Mouse (Mus musculus) forebrain, embryonic 15.5 days (tissue): ENCODE measurements around the gene Mta3. TPM values are rescaled to one million over a fixed set of nuclear protein-coding genes. Genes with fewer than 3 reads are reported as not detected.

Experiments
- ATAC-seq: fragments of 200-750 bp; cut with Nextera tagmentation; replicated peaks from 2 replicates; pipeline ENCODE4 v1.8.0; 2017; ENCODE audit warnings: mild to moderate bottlenecking, moderate TSS enrichment, moderate library complexity
- H3K27ac ChIP-seq: fragments of 300-500 bp; sonication (generic); replicated peaks from 2 replicates; pipeline ENCODE4 v1.5.1; 2015; ENCODE audit warnings: mild to moderate bottlenecking, inconsistent platforms
- H3K27me3 ChIP-seq: fragments of 300-500 bp; sonication (generic); 2 replicates; pipeline ENCODE4 v1.6.1; 2015; ENCODE audit warnings: inconsistent platforms
- H3K36me3 ChIP-seq: fragments of 300-500 bp; sonication (generic); 2 replicates; pipeline ENCODE4 v1.6.1; 2015; ENCODE audit warnings: mild to moderate bottlenecking, inconsistent platforms
- H3K4me1 ChIP-seq: fragments of 300-500 bp; sonication (generic); 2 replicates; pipeline ENCODE4 v1.6.1; 2015; ENCODE audit warnings: inconsistent platforms
- H3K4me2 ChIP-seq: fragments of 300-500 bp; sonication (generic); replicated peaks from 2 replicates; pipeline ENCODE4 v1.6.1; 2015; ENCODE audit warnings: mild to moderate bottlenecking, inconsistent platforms
- H3K4me3 ChIP-seq: fragments of 300-500 bp; sonication (generic); 2 replicates; pipeline ENCODE4 v1.5.1; 2015; ENCODE audit warnings: mild to moderate bottlenecking, inconsistent platforms
- H3K9ac ChIP-seq: fragments of 300-500 bp; sonication (generic); replicated peaks from 2 replicates; pipeline ENCODE4 v1.6.1; 2015; ENCODE audit warnings: mild to moderate bottlenecking, inconsistent platforms
- H3K9me3 ChIP-seq: fragments of 300-500 bp; sonication (generic); 2 replicates; pipeline ENCODE4 v1.6.1; 2016; ENCODE audit warnings: inconsistent platforms
- WGBS: fragments of 180-500 bp; shearing (Covaris S2); methylation state at CpG from one replicate; pipeline ENCODE4 v1.1.7; 2015; ENCODE audit warnings: mixed read lengths; 5-methylcytosine and 5-hydroxymethylcytosine counted together
- polyA plus RNA-seq: library from polyadenylated mRNA; unstranded; fragments of >200 nt; fragmentation: Nextera tagmentation; extraction: Ambion mirVana; gene quantifications from 2 replicates; pipeline ENCODE4 v1.2.1, GENCODE M21; 2015

Gene Mta3
- polyA plus RNA-seq, 1 experiment from 2014 or later, result 37.9 TPM

DNA sequence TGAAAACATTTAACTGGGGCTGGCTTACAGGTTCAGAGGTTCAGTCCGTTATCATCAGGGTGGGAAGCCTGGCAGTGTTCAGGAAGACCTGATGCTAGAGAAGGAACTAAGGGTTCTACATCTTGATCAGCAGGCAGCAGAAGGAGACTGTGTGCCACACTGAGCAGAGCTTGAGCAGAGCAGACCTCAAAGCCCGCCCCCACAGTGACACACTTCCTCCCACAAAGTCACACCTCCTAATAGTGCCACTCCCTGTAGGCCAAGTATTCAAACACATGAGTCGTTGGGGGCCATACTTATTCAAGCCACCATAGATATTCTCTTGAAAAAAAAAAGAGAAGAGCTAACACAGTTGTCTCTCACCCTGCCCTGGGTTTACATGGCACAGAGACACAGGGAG, 115.9 kb downstream of the Mta3 start:
- no peak overlapping the region for H3K27ac ChIP-seq
- ATAC-seq, result no peak
- 90% methylated on average over 3 of the region's 3 CpGs for WGBS
- H3K9me3 ChIP-seq, result no peaks in the 10 kb centered on the region
- H3K27me3 ChIP-seq, result no peaks in the 10 kb centered on the region
- H3K4me2 ChIP-seq, result no peak overlapping the region
- no peak overlapping the region for H3K4me3 ChIP-seq
- peaks cover 14% of the 10 kb centered on the region for H3K4me1 ChIP-seq
- no peaks in the 10 kb centered on the region for H3K36me3 ChIP-seq
- no peak overlapping the region for H3K9ac ChIP-seq

DNA sequence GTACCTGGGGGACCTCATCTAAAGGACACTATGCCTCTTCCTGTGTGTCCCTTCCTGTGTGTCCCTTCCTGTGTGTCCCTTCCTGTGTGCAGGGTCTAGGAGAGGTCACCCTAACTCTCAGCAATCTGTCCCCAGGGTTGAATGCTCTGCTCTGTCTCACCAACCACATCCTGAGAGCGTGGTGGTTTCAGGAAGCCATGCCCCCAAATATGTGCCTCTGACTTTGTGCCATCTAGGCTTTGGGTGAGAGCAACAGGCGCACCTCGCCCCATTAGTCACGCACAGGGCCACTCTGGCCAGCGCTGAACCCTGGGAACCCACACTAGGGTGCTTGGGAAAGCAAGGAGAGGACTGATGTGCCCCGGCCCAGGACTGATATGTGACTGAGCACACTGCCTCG, 117.9 kb downstream of the Mta3 start:
- H3K27me3 ChIP-seq, result no peaks in the 10 kb centered on the region
- 88% methylated on average over 7 of the region's 7 CpGs for WGBS
- no peak overlapping the region for H3K9ac ChIP-seq
- H3K4me1 ChIP-seq, result peaks cover 14% of the 10 kb centered on the region
- no peak overlapping the region for H3K27ac ChIP-seq
- H3K4me2 ChIP-seq, result no peak overlapping the region
- H3K4me3 ChIP-seq, result no peak overlapping the region
- ATAC-seq, result no peak
- no peaks in the 10 kb centered on the region for H3K36me3 ChIP-seq
- H3K9me3 ChIP-seq, result no peaks in the 10 kb centered on the region

DNA sequence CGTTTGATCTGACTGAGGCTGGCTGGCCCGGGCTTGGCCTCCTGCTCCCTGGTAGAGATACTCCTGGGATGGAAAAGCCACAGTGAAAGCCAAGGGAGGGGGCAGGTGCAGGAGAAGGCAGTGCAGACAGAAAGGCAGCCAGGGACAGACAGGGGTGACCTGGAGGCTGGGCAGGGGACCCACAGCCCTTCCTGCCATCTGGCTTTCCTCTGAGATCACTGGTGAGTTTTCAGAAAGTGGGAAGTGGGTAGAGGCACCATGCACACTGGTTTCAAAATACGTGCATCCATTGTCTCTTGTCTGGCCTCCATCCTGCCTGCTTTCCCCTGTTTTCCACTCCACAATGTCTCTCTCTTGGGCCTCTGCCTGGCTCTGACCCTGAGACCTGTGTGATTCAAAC, 123.4 kb downstream of the Mta3 start:
- Histone ChIP-seq H3K4me3 (no peak overlapping the region), H3K36me3 (no peaks in the 10 kb centered on the region), H3K4me2 (no peak overlapping the region), H3K27ac (no peak overlapping the region), H3K9ac (no peak overlapping the region), H3K9me3 (no peaks in the 10 kb centered on the region), H3K27me3 (no peaks in the 10 kb centered on the region), H3K4me1 (no peaks in the 10 kb centered on the region)
- WGBS, result 81% methylated on average over 3 of the region's 3 CpGs
- ATAC-seq, result no peak

DNA sequence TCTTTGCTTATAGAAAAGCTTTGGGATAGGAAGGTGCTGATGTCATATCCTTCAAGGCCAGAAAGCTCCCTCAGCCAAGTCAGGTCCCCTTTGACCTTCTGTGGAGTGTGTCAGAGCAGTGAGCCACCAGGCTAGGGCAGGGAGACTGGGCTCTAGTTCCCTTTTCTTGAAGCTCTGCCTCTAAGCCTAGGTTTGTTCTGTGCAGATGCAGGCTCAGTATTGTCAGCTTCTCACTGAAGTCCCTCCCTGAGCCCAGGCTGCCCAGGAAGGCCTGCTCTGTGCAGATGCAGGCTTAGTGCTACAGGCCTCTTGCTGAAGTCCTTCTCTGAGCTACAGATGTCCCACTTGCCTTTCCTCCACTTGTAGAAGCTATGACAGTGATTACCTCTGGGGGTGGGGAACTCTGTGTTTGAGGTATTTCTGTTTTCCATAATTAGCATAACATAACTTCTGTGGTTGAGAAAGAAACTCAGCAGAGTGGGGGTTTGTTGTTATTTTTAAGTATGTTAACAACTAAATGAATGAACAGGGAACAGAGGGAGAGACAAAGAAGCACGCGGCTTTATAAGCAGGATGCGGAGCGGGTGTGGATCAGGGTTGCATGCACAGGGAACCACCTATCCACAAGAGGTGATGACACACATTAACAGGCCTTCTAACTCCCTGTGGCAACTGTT, 124.8 kb downstream of the Mta3 start:
- Histone ChIP-seq H3K4me1 (no peaks in the 10 kb centered on the region), H3K4me2 (no peak overlapping the region), H3K36me3 (no peaks in the 10 kb centered on the region), H3K9ac (no peak overlapping the region), H3K27me3 (no peaks in the 10 kb centered on the region), H3K27ac (no peak overlapping the region), H3K9me3 (no peaks in the 10 kb centered on the region), H3K4me3 (no peak overlapping the region)
- 87% methylated on average over 4 of the region's 4 CpGs for WGBS
- ATAC-seq, result no peak

DNA sequence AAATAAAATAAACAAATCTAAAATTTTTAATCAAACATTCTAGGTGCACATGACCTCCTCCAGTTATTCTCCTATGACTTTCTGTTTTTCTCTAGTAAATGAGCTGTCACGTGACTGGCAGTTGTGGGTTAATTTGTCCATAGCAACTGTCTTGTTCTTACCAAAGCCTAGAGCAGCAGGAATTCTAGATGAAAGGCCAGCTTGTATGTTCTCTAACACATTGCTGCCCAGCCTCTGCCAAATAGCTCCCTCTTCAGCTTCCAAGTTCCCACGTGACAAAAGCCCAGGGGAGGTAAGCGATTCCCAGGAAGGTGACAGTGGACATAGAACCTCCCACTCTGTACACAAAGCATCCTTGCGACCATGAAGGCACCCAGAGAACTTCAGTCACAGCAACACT, 128.2 kb downstream of the Mta3 start:
- no peaks in the 10 kb centered on the region for H3K9me3 ChIP-seq
- ATAC-seq, result no peak
- no peak overlapping the region for H3K27ac ChIP-seq
- H3K27me3 ChIP-seq, result no peaks in the 10 kb centered on the region
- no peak overlapping the region for H3K9ac ChIP-seq
- 37% methylated on average over 4 of the region's 4 CpGs for WGBS
- H3K4me1 ChIP-seq, result no peaks in the 10 kb centered on the region
- no peak overlapping the region for H3K4me3 ChIP-seq
- H3K36me3 ChIP-seq, result no peaks in the 10 kb centered on the region
- H3K4me2 ChIP-seq, result no peak overlapping the region

DNA sequence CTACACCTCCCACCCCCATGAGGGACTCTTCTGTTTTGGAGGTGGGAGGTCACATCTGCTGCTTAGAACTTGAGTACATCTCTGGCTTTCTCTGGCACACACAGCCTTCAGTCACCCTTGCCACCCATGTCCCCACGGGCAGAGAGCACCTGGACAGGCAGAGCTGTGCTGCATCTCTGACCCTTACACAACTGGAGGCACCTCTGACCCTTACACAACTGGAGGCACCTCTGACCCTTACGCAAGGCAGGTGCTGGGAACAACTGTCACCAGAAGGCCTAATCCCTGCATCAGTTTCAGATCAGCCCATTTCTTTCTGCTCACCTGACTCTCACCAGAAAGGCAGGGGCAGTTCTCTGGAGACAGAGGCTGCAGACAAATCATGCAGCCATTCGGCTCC, 130.1 kb downstream of the Mta3 start:
- no peak overlapping the region for H3K27ac ChIP-seq
- H3K4me3 ChIP-seq, result no peak overlapping the region
- no peaks in the 10 kb centered on the region for H3K36me3 ChIP-seq
- H3K27me3 ChIP-seq, result no peaks in the 10 kb centered on the region
- 80% methylated on average over 3 of the region's 3 CpGs for WGBS
- no peak overlapping the region for H3K9ac ChIP-seq
- H3K4me1 ChIP-seq, result no peaks in the 10 kb centered on the region
- no peak overlapping the region for H3K4me2 ChIP-seq
- H3K9me3 ChIP-seq, result no peaks in the 10 kb centered on the region
- no peak for ATAC-seq

DNA sequence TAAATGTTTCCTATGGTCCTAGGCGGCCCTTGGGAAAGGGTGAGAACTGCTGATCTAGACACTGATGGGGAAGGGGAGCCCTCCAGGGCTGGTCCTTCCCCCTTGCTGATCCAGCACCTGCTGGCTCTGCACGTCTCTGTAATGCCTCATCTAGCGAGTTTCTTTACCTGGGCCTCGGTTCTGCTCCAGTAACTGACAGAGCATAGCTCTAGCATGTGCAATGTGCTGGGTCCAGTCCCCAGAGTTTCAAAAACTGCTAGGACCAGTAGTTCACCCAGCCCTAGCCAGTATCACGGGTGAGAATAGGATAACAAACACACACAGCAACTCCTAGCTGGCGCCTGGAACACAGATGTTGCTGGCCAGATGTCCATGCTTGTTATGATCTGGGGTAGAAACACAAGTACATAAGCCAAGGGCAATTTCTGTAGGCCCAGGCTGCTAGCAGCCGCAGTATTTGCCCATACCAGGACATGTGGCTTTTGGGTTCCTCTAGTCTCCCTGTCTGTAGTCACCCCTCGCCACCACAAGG, 131.8 kb downstream of the Mta3 start:
- no peaks in the 10 kb centered on the region for H3K36me3 ChIP-seq

DNA sequence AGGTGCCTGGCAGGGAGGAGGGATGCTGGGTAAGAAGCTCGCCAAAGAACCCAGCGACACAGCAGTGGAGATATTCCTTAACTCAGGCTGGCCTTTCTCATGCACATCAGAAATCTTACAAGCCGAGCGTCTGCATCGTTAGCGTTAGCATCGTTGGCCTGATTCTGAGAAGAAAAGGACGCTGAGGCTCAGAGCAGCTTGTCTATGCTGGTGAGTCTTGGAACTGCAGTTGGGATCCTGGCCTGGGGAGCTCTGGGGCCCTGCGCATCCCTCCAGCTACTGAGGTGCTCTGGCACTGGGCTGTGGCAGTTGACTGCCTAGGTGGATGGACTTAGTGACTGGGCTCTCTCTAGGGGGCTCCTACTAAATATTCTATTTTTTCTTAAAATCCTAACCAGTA, 133.2 kb downstream of the Mta3 start:
- Histone ChIP-seq H3K27me3 (no peaks in the 10 kb centered on the region), H3K9ac (no peak overlapping the region), H3K36me3 (no peaks in the 10 kb centered on the region), H3K4me3 (no peak overlapping the region), H3K27ac (no peak overlapping the region), H3K4me2 (no peak overlapping the region), H3K4me1 (no peaks in the 10 kb centered on the region), H3K9me3 (no peaks in the 10 kb centered on the region)
- WGBS, result 37% methylated on average over 9 of the region's 9 CpGs
- ATAC-seq, result no peak

More for the DNA sequence above, 131.8 kb downstream of the Mta3 start:
- Histone ChIP-seq H3K9ac (no peak overlapping the region), H3K9me3 (no peaks in the 10 kb centered on the region), H3K4me2 (no peak overlapping the region), H3K4me3 (no peak overlapping the region), H3K27ac (no peak overlapping the region), H3K27me3 (no peaks in the 10 kb centered on the region), H3K4me1 (no peaks in the 10 kb centered on the region)
- 74% methylated on average over 8 of the region's 8 CpGs for WGBS
- no peak for ATAC-seq

DNA sequence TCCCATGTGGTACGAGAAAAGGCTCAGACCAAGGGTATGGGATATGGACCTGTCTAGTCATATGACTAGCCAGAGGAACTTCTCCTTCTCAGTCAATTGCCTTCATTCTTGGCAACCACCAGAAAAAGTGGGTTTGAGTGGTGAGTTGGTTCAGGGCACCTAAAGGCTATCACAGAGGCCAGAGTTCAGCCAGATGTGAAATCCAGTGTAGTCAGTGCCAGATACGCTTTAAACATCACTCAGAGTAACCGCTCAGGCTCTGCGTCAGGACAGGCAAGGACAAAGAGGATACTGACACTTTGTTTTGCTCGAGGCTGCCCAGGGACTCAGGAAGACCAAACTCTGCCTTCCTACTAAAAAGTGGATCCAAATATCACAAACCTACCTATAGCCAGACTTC, 135.0 kb downstream of the Mta3 start:
- Histone ChIP-seq H3K9ac (no peak overlapping the region), H3K27me3 (no peaks in the 10 kb centered on the region), H3K27ac (no peak overlapping the region), H3K4me3 (no peak overlapping the region), H3K4me1 (no peaks in the 10 kb centered on the region), H3K9me3 (no peaks in the 10 kb centered on the region), H3K36me3 (no peaks in the 10 kb centered on the region), H3K4me2 (no peak overlapping the region)
- ATAC-seq, result no peak
- WGBS, result 83% methylated on average over 5 of the region's 5 CpGs

DNA sequence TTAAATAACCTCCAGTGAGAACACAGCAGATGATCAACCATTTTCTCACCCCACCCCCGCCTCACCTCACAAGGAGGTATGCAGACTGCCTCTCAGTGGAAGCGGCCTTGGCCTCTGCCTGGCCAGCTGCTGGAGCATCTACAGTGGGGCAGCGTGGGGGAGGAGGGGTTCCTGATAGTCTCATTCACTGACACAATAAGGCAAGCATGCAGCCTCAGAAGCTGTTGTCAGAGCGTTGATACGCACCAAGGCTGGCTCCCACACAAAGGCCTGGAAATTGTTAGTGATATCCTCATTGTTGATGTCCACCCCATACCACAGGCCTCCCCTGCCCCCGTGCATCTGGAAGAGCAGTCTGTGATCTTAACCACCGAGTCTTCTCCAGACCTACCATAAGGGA, 137.8 kb downstream of the Mta3 start:
- no peak for ATAC-seq
- H3K4me2 ChIP-seq, result no peak overlapping the region
- no peaks in the 10 kb centered on the region for H3K36me3 ChIP-seq
- no peaks in the 10 kb centered on the region for H3K4me1 ChIP-seq
- 56% methylated on average over 7 of the region's 7 CpGs for WGBS
- no peaks in the 10 kb centered on the region for H3K9me3 ChIP-seq
- H3K27ac ChIP-seq, result no peak overlapping the region
- H3K4me3 ChIP-seq, result no peak overlapping the region
- no peaks in the 10 kb centered on the region for H3K27me3 ChIP-seq
- no peak overlapping the region for H3K9ac ChIP-seq

DNA sequence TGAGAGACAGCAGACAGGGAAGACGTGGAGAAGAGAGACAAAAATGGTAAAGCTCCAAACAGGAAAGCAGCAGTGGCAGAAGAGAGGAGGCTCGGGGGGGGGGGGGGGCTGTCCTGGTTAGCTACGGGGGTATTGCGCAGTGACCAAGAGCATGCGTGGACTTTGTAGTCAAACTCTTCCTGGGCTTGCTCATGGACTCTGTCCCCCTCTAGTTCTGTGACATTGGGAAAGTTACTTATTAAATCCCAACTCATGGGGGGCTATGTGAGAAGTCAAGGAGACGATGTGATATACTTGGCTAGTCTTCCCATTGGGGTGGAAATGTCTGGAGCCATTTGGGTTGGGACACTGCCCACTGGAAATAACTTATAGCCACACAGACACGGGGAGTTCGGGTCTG, 139.6 kb downstream of the Mta3 start:
- no peak for ATAC-seq
- 86% methylated on average over 7 of the region's 8 CpGs for WGBS
- H3K27ac ChIP-seq, result no peak overlapping the region
- H3K4me3 ChIP-seq, result no peak overlapping the region
- peaks cover 6% of the 10 kb centered on the region; the same call in 1 of the 2 replicates for H3K4me1 ChIP-seq
- no peaks in the 10 kb centered on the region for H3K27me3 ChIP-seq
- H3K36me3 ChIP-seq, result no peaks in the 10 kb centered on the region
- no peaks in the 10 kb centered on the region for H3K9me3 ChIP-seq
- no peak overlapping the region for H3K4me2 ChIP-seq
- no peak overlapping the region for H3K9ac ChIP-seq

DNA sequence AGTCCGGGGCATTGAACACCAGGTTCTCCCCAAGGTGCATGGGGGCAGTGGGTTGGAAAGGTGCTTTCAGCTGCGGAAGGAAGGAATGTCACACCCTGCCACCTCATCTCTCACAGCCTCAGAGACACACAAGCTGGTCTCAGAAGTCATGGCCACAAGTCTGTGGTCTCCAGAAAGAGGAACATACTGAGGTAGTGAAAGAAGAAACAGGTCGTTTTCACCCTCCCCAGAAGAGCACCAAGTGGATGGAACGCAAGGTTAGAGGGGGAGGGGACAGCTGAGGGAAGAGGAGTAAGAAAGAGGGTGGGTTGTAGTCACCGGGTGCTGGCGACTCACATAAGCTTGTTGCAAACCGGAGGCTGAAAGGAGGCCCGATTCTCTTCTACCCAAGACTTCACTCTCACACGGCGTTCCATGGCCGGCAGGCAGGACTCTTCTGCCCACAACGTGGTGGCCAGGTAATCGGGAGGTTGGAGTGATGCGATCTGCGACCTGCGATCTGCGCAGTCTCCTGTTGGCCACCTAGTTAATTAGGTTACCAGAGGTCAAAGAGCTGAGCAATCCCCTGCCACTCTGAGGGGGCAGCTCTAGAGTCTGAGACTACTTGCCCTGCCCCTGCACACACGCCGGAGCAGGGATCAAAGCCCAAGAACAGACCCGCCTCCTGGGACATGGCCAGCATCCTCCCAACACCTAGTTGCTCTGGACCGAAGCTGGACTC, 140.5 kb downstream of the Mta3 start:
- Histone ChIP-seq H3K9me3 (no peaks in the 10 kb centered on the region), H3K4me1 (peaks cover 6% of the 10 kb centered on the region; the same call in 1 of the 2 replicates), H3K27me3 (no peaks in the 10 kb centered on the region), H3K9ac (no peak overlapping the region), H3K4me2 (no peak overlapping the region), H3K36me3 (no peaks in the 10 kb centered on the region), H3K4me3 (no peak overlapping the region), H3K27ac (no peak overlapping the region)
- ATAC-seq, result no peak
- WGBS, result 80% methylated on average over 21 of the region's 21 CpGs
